Mouse (Mus musculus) olfactory bulb, adult 2 months (tissue): ENCODE results near the gene Pdss2.

Experiments used
- CTCF ChIP-seq: fragments of 200-500 bp; IDR thresholded peaks from 2 replicates; pipeline ENCODE4 v1.5.1; 2012; ENCODE audit warnings: low read depth, mild to moderate bottlenecking, low read length, moderate library complexity; ENCODE audit not compliant: insufficient read depth
- POLR2A ChIP-seq: fragments of 200-500 bp; IDR thresholded peaks from 2 replicates; pipeline ENCODE4 v1.6.1; 2012; ENCODE audit warnings: mild to moderate bottlenecking, low read depth, low read length, moderate library complexity; ENCODE audit not compliant: insufficient read depth

DNA sequence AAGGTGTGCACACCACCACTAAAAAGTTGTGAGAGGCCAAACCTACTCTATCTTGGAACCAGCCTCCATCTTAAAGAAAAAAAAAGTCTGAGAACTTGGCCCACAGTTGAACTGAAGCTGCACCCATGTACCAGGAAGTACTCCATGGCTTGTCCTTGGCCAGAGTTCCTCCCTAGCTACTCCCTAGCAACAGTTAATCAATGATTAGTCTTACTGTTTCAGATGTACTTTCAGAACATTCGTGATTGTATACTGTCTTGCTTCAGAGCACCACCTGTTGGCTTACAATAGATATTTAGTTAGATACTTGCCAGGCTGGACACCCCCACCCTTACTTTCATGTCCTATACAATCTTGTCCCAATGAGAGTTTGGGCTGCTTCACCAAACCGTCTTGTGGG is 50.0 kb downstream of the Pdss2 start:
- no peak for TF ChIP-seq CTCF
- TF ChIP-seq POLR2A: no peak
